Mouse (Mus musculus): ENCODE data around the gene Cd3g. TPM values are rescaled to one million over a fixed set of nuclear protein-coding genes. Genes with fewer than 3 reads are reported as not detected.

Gene Cd3g
- total and polyA plus RNA-seq, 2 experiments from 2014 or later = not detected

DNA sequence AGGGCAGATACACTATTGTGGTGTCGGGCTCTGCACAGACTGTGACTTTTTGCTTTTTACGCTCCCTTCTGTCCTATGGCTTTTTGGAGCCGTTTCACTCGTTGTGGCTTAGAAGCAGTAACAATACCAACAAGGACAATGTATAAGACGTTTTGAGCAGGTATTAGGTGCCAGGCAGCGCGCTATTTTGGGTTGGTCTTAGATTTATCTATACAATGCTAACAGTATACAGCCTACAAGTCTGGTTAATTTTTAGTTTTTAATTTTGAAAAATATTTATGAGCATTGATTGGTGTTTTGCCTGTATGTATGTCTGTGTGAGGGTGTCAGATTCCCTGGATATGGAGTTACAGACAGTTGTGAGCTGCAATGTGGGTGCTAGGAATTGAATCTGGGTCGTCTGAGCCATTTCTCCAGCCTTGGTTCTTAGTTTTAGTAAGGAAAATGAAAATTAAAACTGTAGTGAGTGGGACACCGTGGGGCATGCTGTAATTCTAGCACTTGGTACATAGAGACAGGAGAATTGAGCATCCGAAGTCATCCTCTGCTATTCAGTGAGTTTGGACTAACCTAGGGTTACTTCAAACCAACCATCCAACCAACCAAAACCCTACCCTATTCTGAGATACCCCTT lies 14.3 kb downstream of the Cd3g start:
- Histone ChIP-seq H3K9me3 (ENCODE audit: low read length) (no peaks in the 10 kb centered on the region), H3K4me2 (ENCODE audit: low read depth, low read length) (peak overlapping the region; percentile 93), H3K4me1 (ENCODE audit: insufficient read depth, low read length) (peaks cover 7% of the 10 kb centered on the region), H3K4me3 (ENCODE audit: low read length) (peak overlapping the region; percentile 60), H3K9ac (replicated peaks; ENCODE audit: low read length) (peak overlapping the region; percentile 52), H3K27ac (peak overlapping the region; percentile 67), H3K27me3 (ENCODE audit: insufficient read depth, low read length) (no peaks in the 10 kb centered on the region), H3K36me3 (ENCODE audit: insufficient read depth, low read length) (peaks cover 8% of the 10 kb centered on the region; the same call in 1 of the 2 replicates)
- DNase-seq (ENCODE audit: low spot score) (no peak), ATAC-seq (no peak)
- no peak for TF ChIP-seq CTCF (IDR thresholded peaks at IDR 0.05; ENCODE audit: low read depth)
- WGBS = 13% methylated on average over 10 of the region's 10 CpGs

DNA sequence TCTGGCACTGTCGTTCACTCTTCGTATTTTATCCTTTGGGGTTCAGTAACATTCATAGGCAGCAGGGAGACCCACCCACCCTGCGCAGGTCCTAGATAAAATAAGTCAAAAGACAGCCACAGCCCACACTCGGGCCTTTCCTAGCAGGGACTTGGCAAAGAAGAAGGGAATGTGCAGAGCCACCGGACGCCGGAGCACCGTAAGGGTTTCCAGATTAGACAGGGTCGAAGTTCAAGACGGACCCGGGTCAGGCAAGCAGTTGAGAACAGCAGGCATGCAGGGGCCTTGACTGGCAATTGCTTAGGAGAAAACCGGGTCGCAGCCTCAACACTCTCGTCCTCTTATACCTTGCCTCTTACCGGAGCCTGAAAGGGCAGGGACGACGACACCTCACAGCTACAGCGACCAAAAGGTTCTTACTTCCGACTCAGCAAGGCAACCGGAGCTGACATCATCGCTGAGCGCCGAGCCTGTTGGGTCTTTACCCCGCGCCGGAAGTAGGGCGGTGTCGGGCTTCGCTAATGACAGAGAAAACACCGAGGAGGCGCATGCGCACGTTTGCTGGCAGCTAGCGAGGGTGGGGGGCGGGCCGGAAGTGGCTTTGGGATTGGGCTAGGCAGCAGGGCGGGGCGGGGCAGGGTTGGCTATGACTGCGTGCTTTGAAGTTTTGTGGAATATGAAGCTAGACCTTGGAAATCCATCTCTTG lies 15.0 kb downstream of the Cd3g start, which contains the start of gene Ube4a:
TSS of gene Ube4a (minus strand) at position 475 of the 707 bp plus-strand sequence.
- Histone ChIP-seq H3K4me2 (ENCODE audit: low read depth, low read length) (peak within 1 kb of the TSS; percentile 93), H3K36me3 (ENCODE audit: insufficient read depth, low read length) (peaks cover 8% of the 10 kb centered on the region; the same call in 1 of the 2 replicates), H3K27me3 (ENCODE audit: insufficient read depth, low read length) (no peaks in the 10 kb centered on the region), H3K9ac (replicated peaks; ENCODE audit: low read length) (peak within 1 kb of the TSS; percentile 69), H3K27ac (peak within 1 kb of the TSS; percentile 67), H3K4me3 (ENCODE audit: low read length) (peak within 1 kb of the TSS; percentile 60), H3K4me1 (ENCODE audit: insufficient read depth, low read length) (peaks cover 7% of the 10 kb centered on the region), H3K9me3 (ENCODE audit: low read length) (no peaks in the 10 kb centered on the region)
- no peak for TF ChIP-seq CTCF (IDR thresholded peaks at IDR 0.05; ENCODE audit: low read depth)
- DNase-seq (ENCODE audit: low spot score) (peak; percentile 99), ATAC-seq (peak; percentile 97)
- WGBS = under 1% methylated on average over 39 of the region's 39 CpGs

GRCm38 (mm10) chr9:44954432-44954831 lies 25.8 kb downstream of the Cd3g start:
- DNase-seq (ENCODE audit: low spot score) (no peak), ATAC-seq (no peak)
- Histone ChIP-seq H3K27ac (no peak overlapping the region), H3K27me3 (ENCODE audit: insufficient read depth, low read length) (no peaks in the 10 kb centered on the region), H3K4me3 (ENCODE audit: low read length) (no peak overlapping the region), H3K4me1 (ENCODE audit: insufficient read depth, low read length) (no peaks in the 10 kb centered on the region), H3K9ac (replicated peaks; ENCODE audit: low read length) (no peak overlapping the region), H3K36me3 (ENCODE audit: insufficient read depth, low read length) (peaks cover 56% of the 10 kb centered on the region), H3K9me3 (ENCODE audit: low read length) (no peaks in the 10 kb centered on the region), H3K4me2 (ENCODE audit: low read depth, low read length) (no peak overlapping the region)
- no peak for TF ChIP-seq CTCF (IDR thresholded peaks at IDR 0.05; ENCODE audit: low read depth)
- WGBS = 93% methylated on average over 3 of the region's 3 CpGs

- Histone ChIP-seq H3K4me3 (ENCODE audit: low read length) (no peak overlapping the region), H3K9me3 (ENCODE audit: low read length) (no peaks in the 10 kb centered on the region), H3K9ac (replicated peaks; ENCODE audit: low read length) (no peak overlapping the region), H3K27ac (no peak overlapping the region), H3K4me1 (ENCODE audit: insufficient read depth, low read length) (no peaks in the 10 kb centered on the region), H3K27me3 (ENCODE audit: insufficient read depth, low read length) (no peaks in the 10 kb centered on the region), H3K4me2 (ENCODE audit: low read depth, low read length) (no peak overlapping the region), H3K36me3 (ENCODE audit: insufficient read depth, low read length) (peaks cover 87% of the 10 kb centered on the region)
- DNase-seq (ENCODE audit: low spot score) (no peak), ATAC-seq (no peak)
- WGBS = 93% methylated on average over 5 of the region's 5 CpGs
- no peak for TF ChIP-seq CTCF (IDR thresholded peaks at IDR 0.05; ENCODE audit: low read depth)
Measured at GRCm38 (mm10) chr9:44947836-44948235, 32.4 kb downstream of the Cd3g start.

GRCm38 (mm10) chr9:44946185-44946695 lies 34.0 kb downstream of the Cd3g start:
- Histone ChIP-seq H3K27me3 (ENCODE audit: insufficient read depth, low read length) (no peaks in the 10 kb centered on the region), H3K9me3 (ENCODE audit: low read length) (no peaks in the 10 kb centered on the region), H3K4me3 (ENCODE audit: low read length) (no peak overlapping the region), H3K4me1 (ENCODE audit: insufficient read depth, low read length) (no peaks in the 10 kb centered on the region), H3K27ac (no peak overlapping the region), H3K9ac (replicated peaks; ENCODE audit: low read length) (no peak overlapping the region), H3K4me2 (ENCODE audit: low read depth, low read length) (no peak overlapping the region), H3K36me3 (ENCODE audit: insufficient read depth, low read length) (peaks cover 86% of the 10 kb centered on the region)
- DNase-seq (ENCODE audit: low spot score) (no peak), ATAC-seq (no peak)
- 90% methylated on average over 7 of the region's 7 CpGs for WGBS
- TF ChIP-seq CTCF (IDR thresholded peaks at IDR 0.05; ENCODE audit: low read depth) = no peak

DNA sequence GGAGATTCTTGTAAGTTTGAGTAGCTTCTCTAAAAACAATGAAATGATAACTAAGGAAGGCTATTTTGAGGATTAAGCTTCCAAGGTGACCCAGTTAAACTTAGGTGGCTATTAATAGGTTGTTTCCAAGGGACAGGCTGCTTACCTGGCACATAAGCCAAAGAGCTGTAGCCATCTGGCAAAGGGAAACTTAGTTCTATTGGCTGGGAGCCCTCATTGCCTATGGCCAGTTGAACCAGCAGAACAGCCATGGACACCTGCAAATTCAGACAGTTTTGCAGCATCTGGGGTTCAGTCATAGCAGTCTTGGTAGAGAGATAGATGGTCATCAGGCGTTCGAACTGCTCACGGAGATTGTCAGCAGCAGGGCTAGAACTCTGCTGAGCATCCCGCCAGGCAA lies 37.8 kb downstream of the Cd3g start:
- no peak overlapping the region for H3K27ac ChIP-seq
- ATAC-seq (no peak), DNase-seq (ENCODE audit: low spot score) (no peak)
- H3K4me3 ChIP-seq (ENCODE audit: low read length) = no peak overlapping the region
- H3K9me3 ChIP-seq (ENCODE audit: low read length) = no peaks in the 10 kb centered on the region
- H3K4me1 ChIP-seq (ENCODE audit: insufficient read depth, low read length) = no peaks in the 10 kb centered on the region
- no peak overlapping the region for H3K4me2 ChIP-seq (ENCODE audit: low read depth, low read length)
- H3K9ac ChIP-seq (replicated peaks; ENCODE audit: low read length) = no peak overlapping the region
- WGBS = 94% methylated on average over 4 of the region's 4 CpGs
- H3K27me3 ChIP-seq (ENCODE audit: insufficient read depth, low read length) = no peaks in the 10 kb centered on the region
- H3K36me3 ChIP-seq (ENCODE audit: insufficient read depth, low read length) = peaks cover 84% of the 10 kb centered on the region
- TF ChIP-seq CTCF (IDR thresholded peaks at IDR 0.05; ENCODE audit: low read depth) = no peak

All from hindbrain, postnatal 0 days (tissue).